Mouse (Mus musculus) midbrain, postnatal 0 days (tissue): ENCODE results near the gene Gm44511. TPM values are rescaled to one million over a fixed set of nuclear protein-coding genes. Genes with fewer than 3 reads are reported as not detected.
"Not testable (repeated sequence)": the region's sequence is repeated elsewhere in the genome, so short reads cannot be mapped to it uniquely, and the experiment has no call there.

ENCODE experiments used
- ATAC-seq: fragments of 200-750 bp; cut with Nextera tagmentation; 2 replicates; pipeline ENCODE4 v1.8.0; 2017; ENCODE audit warnings: moderate number of reproducible peaks, mild to moderate bottlenecking, moderate TSS enrichment, moderate library complexity; ENCODE audit not compliant: low FRiP score
- DNase-seq: peaks from one replicate; pipeline ENCODE4 v3.0.0-alpha.2; 2015; ENCODE audit warnings: low spot score
- H3K27ac ChIP-seq: fragments of 300-500 bp; sonication (generic); 2 replicates; pipeline ENCODE4 v1.5.1; 2014; ENCODE audit warnings: low read depth, mild to moderate bottlenecking, low read length, mixed read lengths
- H3K27me3 ChIP-seq: fragments of 300-500 bp; sonication (generic); 2 replicates; pipeline ENCODE4 v1.6.1; 2014; ENCODE audit warnings: low read length, control low read depth, mixed read lengths; ENCODE audit not compliant: insufficient read depth
- H3K36me3 ChIP-seq: fragments of 300-500 bp; sonication (generic); 2 replicates; pipeline ENCODE4 v1.6.1; 2014; ENCODE audit warnings: low read length, control low read depth, mixed read lengths; ENCODE audit not compliant: insufficient read depth
- H3K4me1 ChIP-seq: fragments of 300-500 bp; sonication (generic); 2 replicates; pipeline ENCODE4 v1.6.1; 2014; ENCODE audit warnings: mild to moderate bottlenecking, control low read depth, antibody characterized with exemption, low read length, mixed read lengths; ENCODE audit not compliant: insufficient read depth
- H3K4me2 ChIP-seq: fragments of 300-500 bp; sonication (generic); 2 replicates; pipeline ENCODE4 v1.6.1; 2014; ENCODE audit warnings: low read depth, mild to moderate bottlenecking, low read length, mixed read lengths; ENCODE audit not compliant: poor library complexity, severe bottlenecking
- H3K4me3 ChIP-seq: fragments of 300-500 bp; sonication (generic); 2 replicates; pipeline ENCODE4 v1.5.1; 2014; ENCODE audit warnings: low read depth, mild to moderate bottlenecking, low read length, moderate library complexity
- H3K9ac ChIP-seq: fragments of 300-500 bp; sonication (generic); replicated peaks from 2 replicates; pipeline ENCODE4 v1.6.1; 2014; ENCODE audit warnings: mild to moderate bottlenecking, low read length, moderate library complexity, mixed read lengths; ENCODE audit not compliant: poor library complexity, severe bottlenecking
- H3K9me3 ChIP-seq: fragments of 300-500 bp; sonication (generic); 2 replicates; pipeline ENCODE4 v1.6.1; 2016; ENCODE audit warnings: low read length, control low read depth
- CTCF ChIP-seq: IDR thresholded peaks from 2 replicates; pipeline ENCODE4 v1.5.1; 2016; ENCODE audit warnings: antibody characterized with exemption, mild to moderate bottlenecking
- WGBS: fragments of 180-500 bp; shearing (Covaris S2); extraction: QIAGEN DNeasy Blood & Tissue Kit; methylation state at CpG from one replicate; pipeline ENCODE4 v1.1.7; 2014; 5-methylcytosine and 5-hydroxymethylcytosine counted together
- polyA plus RNA-seq: library from polyadenylated mRNA; unstranded; fragments of >200 nt; fragmentation: Nextera tagmentation; extraction: Ambion mirVana; gene quantifications from 2 replicates; pipeline ENCODE4 v1.2.1, GENCODE M21; 2015
- total RNA-seq: library from RNA; depleted of rRNA; stranded (reverse); fragments of >200 nt; gene quantifications from 2 replicates; pipeline ENCODE4 v1.2.3, GENCODE M21; 2014

Gene Gm44511
- total and polyA plus RNA-seq, 2 experiments from 2014 or later: not detected

DNA sequence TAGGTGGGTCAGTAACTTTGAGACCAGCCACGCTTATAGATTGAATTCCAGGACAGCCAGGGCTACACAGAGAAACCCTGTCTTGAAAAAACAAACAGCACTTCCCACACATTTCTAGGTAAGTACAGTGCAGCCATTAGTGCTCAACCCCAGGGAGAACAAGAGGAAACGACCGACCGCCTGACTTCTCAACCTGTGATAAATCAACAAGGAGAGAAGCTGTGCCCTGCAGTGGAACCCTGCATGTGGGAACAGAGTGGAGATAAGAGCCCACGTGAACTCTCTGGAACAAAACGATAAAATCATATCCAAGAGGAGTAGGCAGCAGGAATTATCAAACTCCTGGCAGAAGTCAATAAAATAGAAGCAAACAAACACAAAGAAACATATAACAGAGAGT is 32.4 kb downstream of the Gm44511 start:
- 67% methylated on average over 6 of the region's 6 CpGs for WGBS
- DNase-seq: no peak
- Histone ChIP-seq H3K4me1 (0 out of 2 replicates have a peak, but pooled peaks cover 2% of the 10 kb centered on the region), H3K4me2 (no peak overlapping the region), H3K4me3 (no peak overlapping the region), H3K9ac (no peak overlapping the region), H3K9me3 (0 out of 2 replicates have a peak, but pooled peaks cover 3% of the 10 kb centered on the region), H3K27me3 (no peaks in the 10 kb centered on the region), H3K36me3 (no peaks in the 10 kb centered on the region), H3K27ac (no peak overlapping the region)
- ATAC-seq: no peak
- TF ChIP-seq CTCF: no peak

DNA sequence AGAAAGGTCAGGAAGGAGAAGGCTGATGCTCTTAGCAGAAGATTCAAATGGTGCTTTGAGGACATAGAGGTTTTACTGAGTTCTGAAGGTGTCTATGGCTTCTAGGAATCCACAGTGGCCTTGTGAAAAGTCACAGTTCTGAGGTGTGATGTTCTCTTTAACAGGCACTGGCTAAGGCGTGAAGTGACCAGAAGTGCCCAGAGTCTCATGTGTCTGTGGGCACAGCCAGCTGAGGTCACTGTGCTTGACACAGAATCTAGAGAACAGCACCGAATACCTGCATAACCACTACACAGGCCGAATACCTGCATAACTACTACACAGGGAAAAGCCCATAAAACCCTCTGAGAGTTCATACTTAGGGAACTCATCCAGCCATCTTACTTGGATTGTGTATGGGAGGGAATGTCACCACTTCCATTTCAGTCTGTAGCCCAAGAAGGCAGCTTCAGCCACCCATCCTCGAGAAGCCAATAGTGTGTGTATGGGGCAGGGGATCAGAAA is 35.6 kb downstream of the Gm44511 start:
- 91% methylated on average over 4 of the region's 4 CpGs for WGBS

DNA sequence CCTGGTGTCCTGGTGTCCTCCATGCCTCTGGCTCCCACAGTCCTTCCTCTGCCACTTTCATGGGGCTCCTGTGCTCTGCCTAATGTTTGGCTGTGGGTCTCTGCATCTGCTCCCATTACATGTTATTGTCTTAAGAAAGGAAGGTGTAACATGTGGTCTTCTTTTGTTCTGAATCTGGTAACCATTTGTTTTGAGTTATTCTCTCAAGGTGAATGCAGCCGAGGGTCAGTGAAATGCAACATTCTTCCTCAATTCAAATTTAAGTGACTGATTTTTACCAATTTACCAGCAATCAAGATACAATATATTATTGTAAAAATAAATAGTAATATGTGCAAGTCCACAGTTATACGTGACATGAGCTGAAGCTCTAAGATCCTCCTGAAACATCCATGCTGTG is 37.0 kb downstream of the Gm44511 start, which contains the start of gene Klrb1c:
Klrb1c (minus strand) TSS at position 101 of the 400 bp plus-strand sequence.
- no peak for TF ChIP-seq CTCF
- no peaks in the 10 kb centered on the region for H3K27me3 ChIP-seq
- no peaks in the 10 kb centered on the region for H3K36me3 ChIP-seq
- H3K4me3 ChIP-seq: no peak within 1 kb of the TSS
- no peak within 1 kb of the TSS for H3K4me2 ChIP-seq
- 0 out of 2 replicates have a peak, but pooled peaks cover 3% of the 10 kb centered on the region for H3K9me3 ChIP-seq
- ATAC-seq: no peak
- 94% methylated on average over 2 of the region's 2 CpGs for WGBS
- no peak within 1 kb of the TSS for H3K27ac ChIP-seq
- DNase-seq: no peak
- H3K9ac ChIP-seq: no peak within 1 kb of the TSS
- H3K4me1 ChIP-seq: no peaks in the 10 kb centered on the region

More for the DNA sequence above, 35.6 kb downstream of the Gm44511 start:
- H3K9ac ChIP-seq, ATAC-seq, H3K27ac ChIP-seq, H3K9me3 ChIP-seq, H3K36me3 ChIP-seq, H3K4me2 ChIP-seq, DNase-seq, H3K4me3 ChIP-seq, H3K4me1 ChIP-seq, H3K27me3 ChIP-seq: not testable (repeated sequence)

DNA sequence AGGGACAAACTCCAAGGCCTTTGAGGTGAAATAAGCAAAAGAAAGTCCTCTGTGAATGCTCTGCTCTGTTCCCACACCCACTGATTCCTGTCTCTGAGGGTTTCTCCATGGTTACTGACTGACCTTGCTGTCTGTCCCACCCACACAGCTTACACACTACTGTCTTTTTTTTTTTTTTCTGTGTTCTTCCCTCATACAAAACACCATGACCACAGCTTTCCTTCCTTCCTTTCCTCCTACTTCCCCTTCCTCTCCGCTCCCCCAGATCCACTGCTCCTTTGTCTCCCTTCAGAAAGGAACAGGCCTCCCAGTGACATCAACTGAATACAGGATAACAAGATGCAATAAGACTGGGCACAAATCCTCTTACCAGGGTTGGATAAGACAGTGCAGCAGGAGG is 37.6 kb downstream of the Gm44511 start:
- TF ChIP-seq CTCF: no peak
- 57% methylated on average over 1 of the region's 1 CpGs for WGBS
- no peaks in the 10 kb centered on the region for H3K4me1 ChIP-seq
- H3K36me3 ChIP-seq: no peaks in the 10 kb centered on the region
- DNase-seq: no peak
- no peak overlapping the region for H3K4me2 ChIP-seq
- no peak overlapping the region for H3K9ac ChIP-seq
- no peaks in the 10 kb centered on the region for H3K27me3 ChIP-seq
- 0 out of 2 replicates have a peak, but pooled peaks cover 3% of the 10 kb centered on the region for H3K9me3 ChIP-seq
- no peak overlapping the region for H3K4me3 ChIP-seq
- no peak overlapping the region for H3K27ac ChIP-seq
- no peak for ATAC-seq

DNA sequence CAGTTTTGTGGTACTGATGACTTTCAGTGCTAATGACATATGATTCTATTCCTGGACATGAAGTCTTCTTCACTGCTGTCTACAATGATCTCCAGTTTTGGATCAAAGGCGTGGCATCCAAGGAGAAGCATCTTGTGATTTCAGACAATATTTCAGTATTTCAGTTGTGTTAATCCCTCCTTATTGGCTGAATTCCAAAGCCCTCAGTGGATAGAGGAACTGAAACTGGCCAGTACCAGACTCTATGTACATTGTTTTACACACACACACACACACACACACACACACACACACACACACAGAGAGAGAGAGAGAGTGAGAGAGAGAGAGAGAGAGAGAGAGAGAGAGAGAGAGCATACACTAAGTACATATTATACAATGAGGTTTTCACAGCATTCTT is 39.7 kb downstream of the Gm44511 start:
- H3K4me2 ChIP-seq, H3K4me1 ChIP-seq, DNase-seq, H3K9ac ChIP-seq, H3K4me3 ChIP-seq, H3K9me3 ChIP-seq, H3K27ac ChIP-seq, H3K27me3 ChIP-seq, ATAC-seq, H3K36me3 ChIP-seq: not testable (repeated sequence)
- WGBS: 84% methylated on average over 1 of the region's 1 CpGs

DNA sequence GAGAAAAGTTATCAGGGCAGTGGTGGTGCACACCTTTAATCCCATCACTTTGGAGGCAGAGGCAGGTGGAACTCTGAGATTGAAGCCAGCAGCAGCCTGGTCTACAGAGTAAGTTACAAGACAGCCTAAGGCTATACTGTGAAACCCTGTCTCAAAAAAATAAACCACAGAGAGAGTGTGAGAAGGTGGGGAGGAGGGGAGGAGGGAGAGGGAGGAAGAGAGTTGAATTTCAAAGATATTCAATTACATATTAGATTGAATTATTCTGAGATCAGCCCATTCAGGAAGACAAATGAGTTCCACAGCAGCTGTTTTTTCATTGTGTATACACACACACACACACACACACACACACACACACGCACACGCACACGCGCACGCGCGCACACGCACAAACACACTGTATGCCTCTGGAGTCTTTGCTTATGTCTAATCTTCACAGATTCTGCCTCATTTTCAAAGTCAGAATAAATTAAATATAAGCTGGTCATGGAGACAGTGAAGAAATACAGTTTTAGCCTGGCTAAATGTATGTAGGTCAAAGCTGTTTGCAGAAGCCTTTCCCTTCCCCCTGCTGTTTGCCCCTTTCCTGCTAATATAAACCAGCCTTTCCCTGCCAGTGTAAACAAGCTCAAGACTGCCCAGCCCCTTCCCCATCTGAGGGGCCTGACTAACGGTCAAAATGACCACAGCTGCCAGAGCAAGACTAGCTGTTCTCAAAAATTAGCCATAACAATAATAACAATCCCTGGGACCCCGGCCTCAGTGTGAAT is 56.4 kb downstream of the Gm44511 start:
- no peak for TF ChIP-seq CTCF
- DNase-seq: no peak

More for the DNA sequence above, 56.4 kb downstream of the Gm44511 start:
- no peaks in the 10 kb centered on the region for H3K4me1 ChIP-seq
- no peak overlapping the region for H3K4me3 ChIP-seq
- peak overlapping the region; percentile 43; the same call in 1 of the 2 replicates for H3K27ac ChIP-seq
- H3K36me3 ChIP-seq: no peaks in the 10 kb centered on the region
- H3K9me3 ChIP-seq: no peaks in the 10 kb centered on the region
- no peaks in the 10 kb centered on the region for H3K27me3 ChIP-seq
- H3K9ac ChIP-seq: no peak overlapping the region; the same call in 1 of the 2 replicates
- H3K4me2 ChIP-seq: no peak overlapping the region
- WGBS: 76% methylated on average over 10 of the region's 10 CpGs
- no peak for ATAC-seq
